Comparison of ENCODE assay signal across 27 mouse cellular contexts in the genomic region with DNA sequence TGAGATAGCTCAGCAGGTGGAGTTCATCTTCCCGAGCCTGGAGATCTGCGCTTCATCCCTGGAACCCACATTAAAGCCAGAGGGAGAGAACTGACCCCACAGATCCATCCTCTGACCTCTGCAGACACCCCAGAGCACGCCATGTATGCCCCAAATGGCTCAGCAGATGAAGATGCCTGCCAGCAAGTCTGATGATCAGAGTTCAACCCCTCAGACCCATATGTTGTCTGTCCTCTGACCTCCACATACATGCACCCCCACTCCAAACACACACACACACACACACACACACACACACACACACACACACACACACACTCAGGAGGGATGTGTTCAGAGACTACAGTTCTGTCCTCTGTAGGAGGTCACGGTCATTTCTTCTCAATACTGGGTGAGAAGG. TPM values are rescaled to one million over a fixed set of nuclear protein-coding genes. Genes with fewer than 3 reads are reported as not detected.
DNase-seq lines count a peak whose midpoint lies in the region; TF ChIP-seq lines count a peak whose summit lies in the region.
"Had no signal": no experiment of that assay in that cellular context is flagged by ENCODE, and none has a peak within 500 bp of the region (broad histone marks: within the 10 kb centered on the region; RNA-seq: fewer than 3 reads in every experiment).

No protein-coding gene starts in this region.

- no peak for TF ChIP-seq CTCF in cerebellum, adult 2 months (IDR thresholded peaks at IDR 0.05; ENCODE audit: borderline replicate concordance, insufficient read depth, low read depth, low read length)
- TF ChIP-seq CTCF in layer of hippocampus, adult 2 months (conservative IDR thresholded peaks at IDR 0.05): no peak
- no peak for TF ChIP-seq CTCF in thymus, adult 2 months (IDR thresholded peaks at IDR 0.05; ENCODE audit: borderline replicate concordance, control insufficient read depth, extremely low read depth, insufficient read depth, low read length, poor library complexity)

- peak overlapping the region; percentile 62 for H3K4me3 ChIP-seq in cerebellum, adult 2 months (replicated peaks; ENCODE audit: insufficient read depth, low read depth, low read length)
- H3K4me3 ChIP-seq in layer of hippocampus, adult 2 months: peak overlapping the region; percentile 59
- no peak overlapping the region for H3K4me3 ChIP-seq in thymus, adult 2 months (ENCODE audit: control insufficient read depth, insufficient read depth, low read length)
- H3K4me3 ChIP-seq: embryonic facial prominence, embryonic 13.5 days; forebrain, embryonic 10.5 days; heart, embryonic 12.5 days; liver, embryonic 15.5 days; lung, embryonic 15.5 days; myocyte; neural tube, embryonic 12.5 days had no signal

- H3K4me1 ChIP-seq in cerebellum, adult 2 months (ENCODE audit: control insufficient read depth, insufficient read depth, low read length): peaks cover 33% of the 10 kb centered on the region
- H3K4me1 ChIP-seq in thymus, adult 2 months (replicated peaks; ENCODE audit: control insufficient read depth, insufficient read depth, low read length): no peaks in the 10 kb centered on the region
- H3K4me1 ChIP-seq: liver, embryonic 15.5 days; neural tube, embryonic 12.5 days had no signal

- peak overlapping the region; percentile 81 for H3K27ac ChIP-seq in cerebellum, adult 2 months (ENCODE audit: insufficient read depth, low read length)
- peak overlapping the region; percentile 88 for H3K27ac ChIP-seq in layer of hippocampus, adult 2 months
- H3K27ac ChIP-seq in thymus, adult 2 months (ENCODE audit: control insufficient read depth, insufficient read depth, low read length): no peak overlapping the region
- H3K27ac ChIP-seq: embryonic facial prominence, embryonic 13.5 days; forebrain, embryonic 10.5 days; liver, embryonic 15.5 days; lung, embryonic 15.5 days; neural tube, embryonic 12.5 days; stomach, postnatal 0 days had no signal

- peak; percentile 41 to 48 for DNase-seq in cerebellum, adult 2 months
- no peak for DNase-seq in cerebellum, postnatal 4 days (ENCODE audit: low spot score in 2 of 2)
- peak; percentile 85 for DNase-seq in heart, adult 11 months
- DNase-seq in heart, adult 9 months (ENCODE audit: low spot score in 2 of 2): no peak
- no peak for DNase-seq in layer of hippocampus, adult 2 months (ENCODE audit: low spot score in 2 of 2)
- no peak for DNase-seq in layer of hippocampus, postnatal 25 days (ENCODE audit: extremely low spot score in 1 of 2, low spot score in 1 of 2)
- DNase-seq in cerebellum, postnatal 25 days: peak; percentile 41 to 47
- DNase-seq in thymus, adult 2 months: no peak
- DNase-seq: adrenal gland, postnatal 10 days; kidney, postnatal 14 days; lung, postnatal 36 days; right cerebral cortex, adult 18-20 months; thymus, adult 18-20 months; thymus, postnatal 4 days had no signal

- H3K27me3 ChIP-seq in cerebellum, adult 2 months (ENCODE audit: control insufficient read depth, insufficient read depth, low read length): no peaks in the 10 kb centered on the region
- H3K27me3 ChIP-seq in thymus, adult 2 months (ENCODE audit: control insufficient read depth, insufficient read depth, low read length): no peaks in the 10 kb centered on the region
- H3K27me3 ChIP-seq: embryonic facial prominence, embryonic 13.5 days; heart, embryonic 12.5 days; liver, embryonic 15.5 days; lung, embryonic 15.5 days; neural tube, embryonic 12.5 days; Patski had no signal

- no peaks in the 10 kb centered on the region for H3K36me3 ChIP-seq in thymus, adult 2 months (ENCODE audit: control insufficient read depth, insufficient read depth, low read length)
- H3K36me3 ChIP-seq: heart, embryonic 12.5 days; liver, embryonic 15.5 days had no signal

- 11% methylated on average over 4 of the region's 4 CpGs for WGBS in cerebellum, adult 2 months
- WGBS in thymus, adult 2 months: 89% methylated on average over 4 of the region's 4 CpGs

- TF ChIP-seq POLR2A in cerebellum, adult 2 months (IDR thresholded peaks at IDR 0.05; ENCODE audit: borderline replicate concordance, insufficient read depth, low read length): no peak
- TF ChIP-seq POLR2A in thymus, adult 2 months (IDR thresholded peaks at IDR 0.05; ENCODE audit: control insufficient read depth, extremely low read depth, insufficient read depth, low read length, poor library complexity): no peak

RNA-seq across cellular contexts. Expression of a gene that starts 1.1 kb away (rescaled TPM):
- polyA plus RNA-seq in cerebellum, adult 2 months (2012; rRNA removed): 93.2 and 101 TPM in 2 replicates
- 10 to 100 TPM; 40.0 to 40.6 TPM for total RNA-seq in layer of hippocampus, adult 2 months (2021)
- total RNA-seq in layer of hippocampus, postnatal 25 days (2021): 10 to 100 TPM; 29.9 to 41.8 TPM
- polyA plus RNA-seq in thymus, adult 2 months (2012; rRNA removed): 116 and 163 TPM in 2 replicates
- total RNA-seq: granulocyte monocyte progenitor cell, adult 5-6 weeks; megakaryocyte, adult 5-6 weeks; MEL had no signal
- polyA plus RNA-seq: midbrain, embryonic 11.5 days had no signal

RNA-seq across cellular contexts. Expression of a gene that starts 16.7 kb away (rescaled TPM):
- 376 and 378 TPM in 2 replicates for polyA plus RNA-seq in cerebellum, adult 2 months (2012; rRNA removed)
- total RNA-seq in layer of hippocampus, adult 2 months (2021): 100 to 1,000 TPM; 206 to 221 TPM
- total RNA-seq in layer of hippocampus, postnatal 25 days (2021): 100 to 1,000 TPM; 231 to 241 TPM
- 137 and 168 TPM in 2 replicates for polyA plus RNA-seq in thymus, adult 2 months (2012; rRNA removed)

RNA-seq across cellular contexts. Expression of a gene that starts 34.6 kb away (rescaled TPM):
- 1.6 and 2.2 TPM in 2 replicates for polyA plus RNA-seq in cerebellum, adult 2 months (2012; rRNA removed)
- 1 to 10 TPM; 4.7 to 5.3 TPM for total RNA-seq in layer of hippocampus, adult 2 months (2021)
- total RNA-seq in layer of hippocampus, postnatal 25 days (2021): 1 to 10 TPM; 3.9 to 4.1 TPM
- 2.7 and 4.9 TPM in 2 replicates for polyA plus RNA-seq in thymus, adult 2 months (2012; rRNA removed)
- polyA plus RNA-seq: Patski had no signal

RNA-seq across cellular contexts. Expression of a gene that starts 45.1 kb away (rescaled TPM):
- 10.1 and 11.1 TPM in 2 replicates for polyA plus RNA-seq in cerebellum, adult 2 months (2012; rRNA removed)
- 10 to 100 TPM; 10.1 to 10.2 TPM for total RNA-seq in layer of hippocampus, adult 2 months (2021)
- 10 to 100 TPM; 10.7 to 11.1 TPM for total RNA-seq in layer of hippocampus, postnatal 25 days (2021)
- 27.8 and 28.8 TPM in 2 replicates for polyA plus RNA-seq in thymus, adult 2 months (2012; rRNA removed)

Comparison
In these comparisons a context has a peak if more than half of its experiments do, and no peak if none do; other contexts are left out.
1. DNase-seq: peak in cerebellum, adult 2 months (2 of 2), heart, adult 11 months (single experiment) and cerebellum, postnatal 25 days (2 of 2); none in cerebellum, postnatal 4 days (0 of 2), heart, adult 9 months (0 of 2), layer of hippocampus, adult 2 months (0 of 2), layer of hippocampus, postnatal 25 days (0 of 2) and thymus, adult 2 months (single experiment).